Mouse (Mus musculus): Measurements from ENCODE around the gene Atp8b5.

DNA sequence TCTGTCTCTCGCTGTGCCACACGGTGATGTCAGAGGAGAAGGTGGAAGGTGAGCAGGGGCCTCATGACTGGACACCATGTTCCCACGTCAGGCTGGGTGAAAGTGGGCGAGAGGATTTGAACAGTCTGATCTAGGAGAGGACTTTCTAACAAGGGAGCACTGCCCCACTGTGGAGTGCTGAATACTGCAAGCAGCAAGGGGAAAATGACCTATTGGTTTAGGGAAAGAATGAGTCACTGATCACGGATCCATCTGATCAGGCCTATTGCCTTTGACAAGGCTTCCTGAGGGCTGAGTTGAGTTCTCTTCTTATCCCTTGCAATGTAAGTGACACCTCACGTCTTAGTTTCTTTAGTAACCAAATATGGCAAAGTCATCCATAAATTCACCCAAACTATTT, 86.7 kb downstream of the Atp8b5 start:
- TF ChIP-seq CTCF (IDR thresholded peaks at IDR 0.05; ENCODE audit: low read depth) (no peak), EP300 (IDR thresholded peaks at IDR 0.05; ENCODE audit: low read depth) (no peak)

All from liver, embryonic 14.5 days (tissue).